Mouse (Mus musculus): ENCODE results near the gene Atad3a. TPM values are rescaled to one million over a fixed set of nuclear protein-coding genes. Genes with fewer than 3 reads are reported as not detected.
A peak's percentile ranks its signal among the peaks of the same experiment; 100 is the strongest.

Atad3a gene
- total and polyA plus RNA-seq, 2 experiments from 2014 or later: 99.3 to 128 TPM

- H3K27ac ChIP-seq (ENCODE audit: low read depth): peak within 1 kb of the TSS; percentile 85
- no peaks in the 10 kb centered on the region for H3K9me3 ChIP-seq (replicated peaks; ENCODE audit: control insufficient read depth, low read length)
- no peaks in the 10 kb centered on the region for H3K36me3 ChIP-seq (replicated peaks; ENCODE audit: control insufficient read depth, insufficient read depth, low read length)
- TF ChIP-seq CTCF (IDR thresholded peaks at IDR 0.05; ENCODE audit: low read depth) (0 out of 2 replicates have a peak, but pooled peaks have one; percentile 20), EP300 (IDR thresholded peaks at IDR 0.05; ENCODE audit: low read depth) (no peak)
- H3K9ac ChIP-seq (replicated peaks; ENCODE audit: low read depth, low read length): no peak within 1 kb of the TSS; the same call in 1 of the 2 replicates
- H3K4me2 ChIP-seq (ENCODE audit: low read depth, low read length): peak within 1 kb of the TSS; percentile 79
- WGBS: 26% methylated on average over 5 of the region's 5 CpGs
- DNase-seq (ENCODE audit: low spot score) (no peak), ATAC-seq (ENCODE audit: insufficient read depth, low read depth) (peak; percentile 8; the same call in 1 of the 2 replicates)
- H3K4me1 ChIP-seq (ENCODE audit: control insufficient read depth, insufficient read depth): peaks cover 15% of the 10 kb centered on the region
- H3K4me3 ChIP-seq (ENCODE audit: low read depth, low read length): peak within 1 kb of the TSS; percentile 61
- H3K27me3 ChIP-seq (ENCODE audit: control insufficient read depth, insufficient read depth, low read length): no peaks in the 10 kb centered on the region
Observed at GRCm38 (mm10) chr4:155785819-155786218, 24.9 kb upstream of the Atad3a start, which contains the start of gene Tmem88b. TSS of gene Tmem88b (minus strand) at chr4:155785874.

DNA sequence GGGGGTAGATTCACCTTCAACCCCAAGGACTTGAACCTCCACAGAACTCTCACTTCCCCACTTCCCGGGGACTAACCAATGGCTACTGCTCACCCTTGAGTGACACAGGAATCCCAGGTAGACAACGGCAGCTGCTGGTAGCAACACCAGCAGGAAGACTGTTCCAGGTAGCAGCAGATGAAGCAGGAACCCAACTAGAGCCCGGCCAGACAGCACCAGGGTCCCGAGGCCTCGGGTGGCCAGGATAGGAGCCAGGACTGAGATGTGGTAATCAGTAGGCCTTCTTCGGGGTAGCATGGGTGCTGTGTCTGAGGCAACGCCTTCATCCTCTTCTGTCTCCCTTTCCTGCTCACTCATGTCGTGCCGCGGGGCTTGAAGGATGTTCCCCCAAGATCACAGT lies 24.4 kb upstream of the Atad3a start:
- peak overlapping the region; percentile 40 for H3K27ac ChIP-seq (ENCODE audit: low read depth)
- H3K4me2 ChIP-seq (ENCODE audit: low read depth, low read length): peak overlapping the region; percentile 22; the same call in 1 of the 2 replicates
- TF ChIP-seq CTCF (IDR thresholded peaks at IDR 0.05; ENCODE audit: low read depth) (no peak), EP300 (IDR thresholded peaks at IDR 0.05; ENCODE audit: low read depth) (no peak)
- WGBS: 62% methylated on average over 10 of the region's 10 CpGs
- DNase-seq (ENCODE audit: low spot score): no peak
- ATAC-seq (ENCODE audit: insufficient read depth, low read depth): no peak
- no peak overlapping the region for H3K4me3 ChIP-seq (ENCODE audit: low read depth, low read length)
- no peaks in the 10 kb centered on the region for H3K9me3 ChIP-seq (replicated peaks; ENCODE audit: control insufficient read depth, low read length)
- H3K4me1 ChIP-seq (ENCODE audit: control insufficient read depth, insufficient read depth): peaks cover 15% of the 10 kb centered on the region
- H3K27me3 ChIP-seq (ENCODE audit: control insufficient read depth, insufficient read depth, low read length): no peaks in the 10 kb centered on the region
- no peaks in the 10 kb centered on the region for H3K36me3 ChIP-seq (replicated peaks; ENCODE audit: control insufficient read depth, insufficient read depth, low read length)
- no peak overlapping the region; the same call in 1 of the 2 replicates for H3K9ac ChIP-seq (replicated peaks; ENCODE audit: low read depth, low read length)

DNA sequence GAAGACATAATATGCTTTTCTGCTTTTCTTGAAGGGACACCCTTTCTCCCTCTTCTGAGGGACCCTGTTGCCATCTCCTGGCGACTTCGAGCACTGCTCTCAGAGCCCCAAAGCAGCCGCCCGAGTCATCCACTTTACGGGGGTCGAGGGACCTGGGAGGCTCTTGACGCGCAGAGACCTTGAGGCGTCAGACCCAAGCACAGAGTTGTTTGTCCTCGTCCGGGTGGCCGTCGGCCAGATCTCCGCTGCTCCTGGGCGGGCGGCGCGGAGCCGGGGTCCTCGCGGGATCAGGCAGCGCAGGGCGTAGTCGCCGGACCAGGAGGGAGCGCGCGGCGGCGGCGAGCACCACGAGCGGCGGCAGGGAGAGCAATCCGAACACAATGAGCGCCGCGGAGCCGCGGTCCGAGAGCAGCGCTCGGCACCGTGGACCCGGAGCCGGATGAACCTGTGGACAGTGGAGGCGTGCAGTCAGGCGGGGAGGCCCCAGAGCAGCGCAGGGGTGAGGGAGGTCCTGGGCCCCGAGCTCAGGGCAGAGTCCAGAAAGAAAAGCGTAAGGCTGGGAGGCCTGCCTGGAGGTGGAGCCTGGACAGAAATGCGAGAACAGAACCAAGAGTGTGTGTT lies 23.3 kb upstream of the Atad3a start:
- peak; percentile 72 for TF ChIP-seq CTCF (IDR thresholded peaks at IDR 0.05; ENCODE audit: low read depth)
- TF ChIP-seq EP300 (IDR thresholded peaks at IDR 0.05; ENCODE audit: low read depth): peak; percentile 49; the same call in 1 of the 2 replicates
- H3K27ac ChIP-seq (ENCODE audit: low read depth): peak overlapping the region; percentile 85
- peak overlapping the region; percentile 81 for H3K9ac ChIP-seq (replicated peaks; ENCODE audit: low read depth, low read length)
- WGBS: under 1% methylated on average over 52 of the region's 52 CpGs
- peak overlapping the region; percentile 61 for H3K4me3 ChIP-seq (ENCODE audit: low read depth, low read length)
- H3K36me3 ChIP-seq (replicated peaks; ENCODE audit: control insufficient read depth, insufficient read depth, low read length): no peaks in the 10 kb centered on the region
- peaks cover 15% of the 10 kb centered on the region for H3K4me1 ChIP-seq (ENCODE audit: control insufficient read depth, insufficient read depth)
- peak; percentile 80 for DNase-seq (ENCODE audit: low spot score)
- peak overlapping the region; percentile 79 for H3K4me2 ChIP-seq (ENCODE audit: low read depth, low read length)
- no peaks in the 10 kb centered on the region for H3K27me3 ChIP-seq (ENCODE audit: control insufficient read depth, insufficient read depth, low read length)
- no peaks in the 10 kb centered on the region for H3K9me3 ChIP-seq (replicated peaks; ENCODE audit: control insufficient read depth, low read length)
- peak; percentile 79 for ATAC-seq (ENCODE audit: insufficient read depth, low read depth)

DNA sequence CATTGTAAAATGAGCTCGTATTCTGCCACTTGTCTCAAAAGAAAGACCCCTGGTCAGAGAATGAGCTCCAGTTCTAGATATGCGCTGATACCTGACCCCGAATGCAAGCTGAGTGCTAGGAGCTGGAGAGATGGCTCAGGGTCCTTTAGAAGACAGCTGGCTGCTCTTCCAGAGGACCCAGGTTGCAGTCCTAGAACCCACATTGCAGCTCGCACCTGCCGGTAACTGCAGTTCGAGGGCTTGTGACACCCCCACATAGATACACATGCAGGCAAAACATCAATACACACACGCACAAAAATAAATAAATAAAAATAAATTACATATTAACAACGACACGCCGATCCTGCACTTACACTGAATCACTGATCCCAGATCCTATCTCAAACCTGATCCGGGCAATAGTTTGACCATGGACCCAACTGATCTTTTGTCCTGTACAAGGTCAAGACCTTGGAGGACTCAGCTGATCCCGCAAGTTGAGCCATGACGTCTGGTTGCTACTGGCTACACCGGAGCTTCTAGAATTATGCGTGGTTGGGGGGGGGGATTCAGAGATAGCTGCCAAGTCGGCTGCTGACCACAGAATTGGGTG lies 22.7 kb upstream of the Atad3a start:
- 26% methylated on average over 16 of the region's 16 CpGs for WGBS
- no peak for TF ChIP-seq CTCF (IDR thresholded peaks at IDR 0.05; ENCODE audit: low read depth)
- no peak for TF ChIP-seq EP300 (IDR thresholded peaks at IDR 0.05; ENCODE audit: low read depth)
- H3K9me3 ChIP-seq (replicated peaks; ENCODE audit: control insufficient read depth, low read length): no peaks in the 10 kb centered on the region
- no peaks in the 10 kb centered on the region for H3K36me3 ChIP-seq (replicated peaks; ENCODE audit: control insufficient read depth, insufficient read depth, low read length)
- H3K27me3 ChIP-seq (ENCODE audit: control insufficient read depth, insufficient read depth, low read length): no peaks in the 10 kb centered on the region
- H3K4me3 ChIP-seq (ENCODE audit: low read depth, low read length): peak overlapping the region; percentile 61
- H3K9ac ChIP-seq (replicated peaks; ENCODE audit: low read depth, low read length): peak overlapping the region; percentile 81
- ATAC-seq (ENCODE audit: insufficient read depth, low read depth) (peak; percentile 59), DNase-seq (ENCODE audit: low spot score) (no peak)
- H3K4me2 ChIP-seq (ENCODE audit: low read depth, low read length): peak overlapping the region; percentile 79
- H3K4me1 ChIP-seq (ENCODE audit: control insufficient read depth, insufficient read depth): peaks cover 15% of the 10 kb centered on the region
- peak overlapping the region; percentile 85 for H3K27ac ChIP-seq (ENCODE audit: low read depth)

DNA sequence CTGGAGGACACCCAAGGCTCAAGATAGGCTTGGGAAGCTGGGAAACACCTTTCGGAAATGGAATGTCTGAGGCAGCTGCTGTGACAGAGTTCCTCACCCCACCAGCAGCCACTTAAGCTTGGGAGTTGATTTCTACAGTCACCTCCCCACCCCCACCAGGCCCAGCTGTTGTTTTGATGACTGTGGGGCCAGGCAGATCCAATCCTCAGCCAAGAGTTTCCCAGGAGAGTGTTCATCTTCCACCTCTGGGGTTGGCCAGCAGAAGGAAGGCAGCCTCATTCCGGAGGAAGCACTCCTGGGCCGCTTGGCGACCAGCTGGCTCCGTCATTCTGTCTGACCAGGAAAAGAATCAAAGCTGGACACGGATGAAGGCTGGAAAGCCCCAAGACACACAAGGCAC lies 20.0 kb upstream of the Atad3a start:
- no peaks in the 10 kb centered on the region for H3K27me3 ChIP-seq (ENCODE audit: control insufficient read depth, insufficient read depth, low read length)
- H3K9ac ChIP-seq (replicated peaks; ENCODE audit: low read depth, low read length): no peak overlapping the region
- H3K4me2 ChIP-seq (ENCODE audit: low read depth, low read length): no peak overlapping the region
- peaks cover 30% of the 10 kb centered on the region for H3K4me1 ChIP-seq (ENCODE audit: control insufficient read depth, insufficient read depth)
- H3K4me3 ChIP-seq (ENCODE audit: low read depth, low read length): no peak overlapping the region
- H3K36me3 ChIP-seq (replicated peaks; ENCODE audit: control insufficient read depth, insufficient read depth, low read length): no peaks in the 10 kb centered on the region
- TF ChIP-seq CTCF (IDR thresholded peaks at IDR 0.05; ENCODE audit: low read depth) (no peak), EP300 (IDR thresholded peaks at IDR 0.05; ENCODE audit: low read depth) (0 out of 2 replicates have a peak, but pooled peaks have one; percentile 58)
- H3K9me3 ChIP-seq (replicated peaks; ENCODE audit: control insufficient read depth, low read length): no peaks in the 10 kb centered on the region
- peak; percentile 34 for ATAC-seq (ENCODE audit: insufficient read depth, low read depth)
- peak overlapping the region; percentile 72 for H3K27ac ChIP-seq (ENCODE audit: low read depth)
- WGBS: 18% methylated on average over 6 of the region's 6 CpGs
- DNase-seq (ENCODE audit: low spot score): peak; percentile 63

All from heart, postnatal 0 days (tissue).